Mouse (Mus musculus): ENCODE measurements around the gene Rnf187.

Gene Rnf187

GRCm38 (mm10) chr11:58947306-58947705 is 8.6 kb upstream of the Rnf187 start:
- DNase-seq (ENCODE audit: low spot score in 2 of 2): no peak

- no peak for DNase-seq (ENCODE audit: low spot score in 2 of 2)
Measured at GRCm38 (mm10) chr11:58944136-58944535, 5.4 kb upstream of the Rnf187 start.

GRCm38 (mm10) chr11:58939088-58939439 is 348 bp upstream of the Rnf187 start:
- no peak for DNase-seq (ENCODE audit: low spot score in 2 of 2)

GRCm38 (mm10) chr11:58937909-58938308 is 807 bp downstream of the Rnf187 start:
- no peak for DNase-seq (ENCODE audit: low spot score in 2 of 2)

GRCm38 (mm10) chr11:58931576-58931975 is 7.1 kb downstream of the Rnf187 start:
- DNase-seq (ENCODE audit: low spot score in 2 of 2): no peak

GRCm38 (mm10) chr11:58930254-58930653 is 8.5 kb downstream of the Rnf187 start:
- no peak for DNase-seq (ENCODE audit: low spot score in 2 of 2)

GRCm38 (mm10) chr11:58929641-58930040 is 9.1 kb downstream of the Rnf187 start:
- DNase-seq (ENCODE audit: low spot score in 2 of 2): no peak

GRCm38 (mm10) chr11:58929055-58929454 is 9.7 kb downstream of the Rnf187 start:
- DNase-seq (ENCODE audit: low spot score in 2 of 2): no peak

- DNase-seq (ENCODE audit: low spot score in 2 of 2): peak; percentile 59 to 79
Measured at GRCm38 (mm10) chr11:58927790-58928651, 10.7 kb downstream of the Rnf187 start.

- no peak for DNase-seq (ENCODE audit: low spot score in 2 of 2)
Measured at GRCm38 (mm10) chr11:58927053-58927452, 11.7 kb downstream of the Rnf187 start.

- no peak for DNase-seq (ENCODE audit: low spot score in 2 of 2)
Measured at GRCm38 (mm10) chr11:58926651-58927050, 12.1 kb downstream of the Rnf187 start.

GRCm38 (mm10) chr11:58922420-58922819 is 16.3 kb downstream of the Rnf187 start:
- DNase-seq (ENCODE audit: low spot score in 2 of 2): no peak

GRCm38 (mm10) chr11:58918759-58919158 is 20.0 kb downstream of the Rnf187 start:
- DNase-seq (ENCODE audit: low spot score in 2 of 2): no peak

GRCm38 (mm10) chr11:58917745-58918366 is 20.9 kb downstream of the Rnf187 start, which contains the start of gene Btnl10:
TSS of gene Btnl10 (plus strand) at chr11:58917908.
- no peak for DNase-seq (ENCODE audit: low spot score in 2 of 2)

GRCm38 (mm10) chr11:58916879-58917744 is 21.6 kb downstream of the Rnf187 start:
- no peak for DNase-seq (ENCODE audit: low spot score in 2 of 2)

GRCm38 (mm10) chr11:58914461-58915028 is 24.2 kb downstream of the Rnf187 start:
- DNase-seq (ENCODE audit: low spot score in 2 of 2): no peak

- no peak for DNase-seq (ENCODE audit: low spot score in 2 of 2)
Measured at GRCm38 (mm10) chr11:58913776-58914175, 24.9 kb downstream of the Rnf187 start.

GRCm38 (mm10) chr11:58904838-58905237 is 33.9 kb downstream of the Rnf187 start:
- DNase-seq (ENCODE audit: low spot score in 2 of 2): peak in 1 of 2 experiments; percentile 30

- DNase-seq (ENCODE audit: low spot score in 2 of 2): no peak
Measured at GRCm38 (mm10) chr11:58904410-58904718, 34.4 kb downstream of the Rnf187 start.

- peak; percentile 97 to 98 for DNase-seq (ENCODE audit: low spot score in 2 of 2)
Measured at GRCm38 (mm10) chr11:58903511-58904409, 35.0 kb downstream of the Rnf187 start, which contains the start of gene Zfp39. TSS of gene Zfp39 (minus strand) at chr11:58904225.

- no peak for DNase-seq (ENCODE audit: low spot score in 2 of 2)
Measured at GRCm38 (mm10) chr11:58901080-58901479, 37.6 kb downstream of the Rnf187 start.
